Mouse (Mus musculus) small intestine, adult 2 months (tissue): ENCODE results near the gene Ccdc59.

Experiments
- CTCF ChIP-seq: fragments of 200-500 bp; IDR thresholded peaks from 2 replicates; pipeline ENCODE4 v1.5.1; 2012; ENCODE audit warnings: low read depth, mild to moderate bottlenecking, control low read depth, inconsistent platforms, low read length, moderate library complexity, mixed read lengths; ENCODE audit not compliant: insufficient replicate concordance, insufficient read length; ENCODE audit errors: extremely low read depth
- POLR2A ChIP-seq: fragments of 200-500 bp; IDR thresholded peaks from 2 replicates; pipeline ENCODE4 v1.6.1; 2012; ENCODE audit warnings: low read depth, mild to moderate bottlenecking, control low read depth, inconsistent platforms, low read length, moderate library complexity

DNA sequence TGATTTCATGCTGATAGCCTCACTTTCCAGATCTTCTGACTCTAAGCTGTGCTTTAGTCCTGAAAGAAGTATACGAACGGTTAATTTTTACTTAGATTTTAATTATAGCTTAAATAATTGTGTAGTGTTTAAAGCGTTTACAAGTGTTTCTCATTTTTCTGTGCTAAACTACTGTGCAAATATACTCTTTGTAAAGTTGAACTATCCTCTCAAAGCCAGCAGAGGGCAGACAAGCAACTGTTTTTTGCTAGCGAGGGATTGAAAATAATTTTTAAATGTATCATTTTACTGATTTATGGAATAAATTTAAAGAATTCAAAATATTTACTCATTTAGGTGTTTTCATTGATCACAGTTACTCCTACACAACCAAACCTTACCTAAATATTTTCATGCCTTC is 26.4 kb downstream of the Ccdc59 start:
- TF ChIP-seq CTCF (no peak), POLR2A (no peak)
